Mouse (Mus musculus) erythroblast, embryonic 14.5 days (primary cell): ENCODE measurements around the gene A930009A15Rik. TPM values are rescaled to one million over a fixed set of nuclear protein-coding genes. Genes with fewer than 3 reads are reported as not detected.

Experiments
- H3K27me3 ChIP-seq: 2 replicates; pipeline ENCODE4 v1.6.1; 2012; ENCODE audit warnings: inconsistent platforms; ENCODE audit not compliant: control insufficient read depth
- H3K36me3 ChIP-seq: 2 replicates; pipeline ENCODE4 v1.6.1; 2012; ENCODE audit warnings: mild to moderate bottlenecking, inconsistent platforms; ENCODE audit not compliant: control insufficient read depth
- H3K4me1 ChIP-seq: 2 replicates; pipeline ENCODE4 v1.6.1; 2012; ENCODE audit warnings: inconsistent platforms; ENCODE audit not compliant: control insufficient read depth
- H3K4me3 ChIP-seq: replicated peaks from 2 replicates; pipeline ENCODE3; 2012; ENCODE audit warnings: moderate library complexity, mild to moderate bottlenecking, inconsistent platforms
- H3K9me3 ChIP-seq: 2 replicates; pipeline ENCODE4 v1.6.1; 2012; ENCODE audit warnings: low read length, inconsistent platforms, mixed read lengths; ENCODE audit not compliant: control insufficient read depth
- GATA1 ChIP-seq: IDR thresholded peaks from 2 replicates; pipeline ENCODE4 v1.6.1; 2012; ENCODE audit warnings: low read length, inconsistent platforms, mixed read lengths
- TAL1 ChIP-seq: IDR thresholded peaks from 3 replicates; pipeline ENCODE4 v1.6.1; 2012; ENCODE audit warnings: low read length, inconsistent platforms, mixed read lengths
- polyA plus RNA-seq: library from polyadenylated mRNA; stranded (reverse); fragments of >175 nt; gene quantifications from 2 replicates; pipeline ENCODE4 v1.2.3, GENCODE M21; 2012

A930009A15Rik gene
- polyA plus RNA-seq, 1 experiment, result not detected

- Histone ChIP-seq H3K9me3 (no peaks in the 10 kb centered on the region), H3K4me1 (no peaks in the 10 kb centered on the region; the same call in 1 of the 2 replicates), H3K36me3 (no peaks in the 10 kb centered on the region), H3K27me3 (peaks cover 51% of the 10 kb centered on the region), H3K4me3 (peak within 1 kb of the TSS; percentile 46)
- no peak for TF ChIP-seq GATA1
- no peak for TF ChIP-seq TAL1
Measured at GRCm38 (mm10) chr10:115587301-115587969, 17.6 kb downstream of the A930009A15Rik start, which contains the start of gene Lgr5. TSS of gene Lgr5 (minus strand) at chr10:115587780.

GRCm38 (mm10) chr10:115587979-115588378 is 18.2 kb downstream of the A930009A15Rik start:
- H3K4me3 ChIP-seq, result no peak overlapping the region
- H3K4me1 ChIP-seq, result no peaks in the 10 kb centered on the region; the same call in 1 of the 2 replicates
- TF ChIP-seq GATA1 (no peak), TAL1 (no peak)
- H3K36me3 ChIP-seq, result no peaks in the 10 kb centered on the region
- H3K27me3 ChIP-seq, result peaks cover 51% of the 10 kb centered on the region
- H3K9me3 ChIP-seq, result no peaks in the 10 kb centered on the region

- Histone ChIP-seq H3K4me3 (no peak overlapping the region), H3K36me3 (no peaks in the 10 kb centered on the region), H3K9me3 (peaks cover 2% of the 10 kb centered on the region; the same call in 1 of the 2 replicates), H3K27me3 (peaks cover 5% of the 10 kb centered on the region), H3K4me1 (no peaks in the 10 kb centered on the region)
- TF ChIP-seq GATA1, result no peak
- no peak for TF ChIP-seq TAL1
Measured at GRCm38 (mm10) chr10:115593221-115593620, 23.4 kb downstream of the A930009A15Rik start.

- Histone ChIP-seq H3K4me3 (no peak overlapping the region), H3K4me1 (no peaks in the 10 kb centered on the region), H3K27me3 (peaks cover 4% of the 10 kb centered on the region; the same call in 1 of the 2 replicates), H3K9me3 (peaks cover 2% of the 10 kb centered on the region; the same call in 1 of the 2 replicates), H3K36me3 (no peaks in the 10 kb centered on the region)
- TF ChIP-seq TAL1 (no peak), GATA1 (no peak)
Measured at GRCm38 (mm10) chr10:115593651-115594050, 23.9 kb downstream of the A930009A15Rik start.

DNA sequence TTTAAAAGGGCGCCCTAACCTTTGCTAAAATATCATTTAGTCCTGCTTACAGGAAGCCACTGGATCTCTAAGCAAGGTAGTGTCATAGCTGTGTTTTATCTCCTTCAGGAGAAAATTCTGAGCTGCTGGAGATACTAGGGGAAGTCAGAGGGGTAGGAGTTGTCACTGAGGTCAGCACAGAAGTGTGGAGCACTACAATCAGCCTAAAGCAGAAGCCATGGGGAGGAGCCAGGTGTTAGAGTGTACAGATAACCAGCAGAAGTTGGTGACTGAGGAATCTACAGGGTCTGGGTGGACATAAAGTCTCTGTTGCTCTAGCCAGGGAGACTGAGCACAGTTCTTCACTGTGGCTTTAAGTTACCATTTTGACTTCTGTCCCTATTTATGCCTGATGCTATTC is 26.0 kb downstream of the A930009A15Rik start:
- no peaks in the 10 kb centered on the region for H3K4me1 ChIP-seq
- peaks cover 8% of the 10 kb centered on the region for H3K9me3 ChIP-seq
- no peak overlapping the region for H3K4me3 ChIP-seq
- no peaks in the 10 kb centered on the region for H3K36me3 ChIP-seq
- no peak for TF ChIP-seq TAL1
- TF ChIP-seq GATA1, result no peak
- H3K27me3 ChIP-seq, result no peaks in the 10 kb centered on the region

DNA sequence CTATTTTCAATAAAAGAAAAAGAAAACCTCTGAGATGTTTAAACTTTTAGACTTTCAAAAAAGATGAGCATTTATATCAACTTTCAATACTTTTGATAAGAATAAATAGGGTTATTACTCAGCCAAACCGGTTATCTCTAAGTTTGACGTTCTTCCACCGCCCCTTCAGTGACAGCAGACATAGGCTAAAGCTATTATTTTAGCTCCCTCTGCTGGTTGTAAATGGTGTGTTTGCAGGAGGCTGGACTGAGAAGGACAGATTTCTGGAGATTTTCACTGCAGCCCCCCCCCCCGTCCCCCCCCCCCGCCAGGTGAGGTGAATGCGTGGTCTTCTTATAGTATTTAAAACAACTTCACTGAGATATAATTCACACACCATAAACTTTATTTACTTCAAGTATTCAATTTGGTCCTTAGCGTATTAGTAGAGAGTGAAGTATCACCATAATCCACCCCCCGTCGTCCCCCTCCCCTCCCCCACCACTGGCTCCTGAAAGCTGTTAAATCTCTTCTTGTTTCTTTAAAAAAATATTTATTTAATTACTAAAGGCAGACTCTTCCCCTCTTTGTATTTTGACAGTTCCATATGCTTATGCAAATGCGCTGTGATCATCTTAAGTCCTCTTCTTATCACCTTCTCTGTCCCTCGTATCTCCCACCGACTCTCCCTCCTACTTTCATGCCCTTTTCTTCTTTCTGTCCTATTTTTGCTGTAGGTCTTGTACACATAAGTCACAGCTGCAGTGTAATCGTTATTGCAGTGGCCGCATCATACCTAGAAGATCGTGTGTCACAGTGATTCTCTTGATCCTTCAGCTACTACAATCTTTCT is 47.9 kb downstream of the A930009A15Rik start:
- TF ChIP-seq GATA1 (no peak), TAL1 (no peak)
- no peak overlapping the region for H3K4me3 ChIP-seq
- no peaks in the 10 kb centered on the region for H3K36me3 ChIP-seq
- no peaks in the 10 kb centered on the region for H3K9me3 ChIP-seq
- no peaks in the 10 kb centered on the region for H3K4me1 ChIP-seq
- no peaks in the 10 kb centered on the region for H3K27me3 ChIP-seq

DNA sequence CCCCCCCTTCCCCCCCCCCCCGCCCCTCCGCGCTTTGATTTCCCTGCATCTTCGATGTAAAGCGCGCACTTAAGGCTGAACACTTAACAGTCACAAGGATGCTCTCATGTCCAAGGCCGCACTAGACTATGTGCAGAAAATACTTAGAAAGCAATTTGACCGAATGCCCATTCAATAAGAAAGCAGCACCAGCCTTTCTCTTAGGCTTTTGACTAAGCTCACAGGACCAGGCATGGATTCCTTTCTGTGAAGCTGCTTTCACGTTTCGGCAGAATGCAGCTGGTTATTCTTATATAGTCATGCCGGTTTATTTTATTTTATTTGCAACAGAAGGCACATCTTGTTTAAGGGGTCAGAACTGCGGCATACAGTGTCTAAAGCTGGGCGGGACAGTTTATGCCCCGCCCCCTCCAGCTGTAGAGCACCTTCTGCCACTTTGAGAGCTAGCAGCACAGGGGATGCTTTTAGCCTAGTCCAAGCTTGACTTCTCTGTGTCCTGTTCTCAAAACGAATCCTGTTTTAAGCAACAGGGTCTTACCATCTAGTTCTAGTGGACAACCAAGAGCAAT is 48.6 kb downstream of the A930009A15Rik start:
- no peak for TF ChIP-seq TAL1
- no peaks in the 10 kb centered on the region for H3K4me1 ChIP-seq
- H3K4me3 ChIP-seq, result no peak overlapping the region
- no peaks in the 10 kb centered on the region for H3K9me3 ChIP-seq
- H3K27me3 ChIP-seq, result no peaks in the 10 kb centered on the region
- no peaks in the 10 kb centered on the region for H3K36me3 ChIP-seq

- H3K4me3 ChIP-seq, result no peak overlapping the region
- H3K36me3 ChIP-seq, result no peaks in the 10 kb centered on the region
- no peaks in the 10 kb centered on the region for H3K27me3 ChIP-seq
- H3K4me1 ChIP-seq, result no peaks in the 10 kb centered on the region
- no peak for TF ChIP-seq GATA1
- no peak for TF ChIP-seq TAL1
- no peaks in the 10 kb centered on the region for H3K9me3 ChIP-seq
Measured at GRCm38 (mm10) chr10:115623481-115623880, 53.7 kb downstream of the A930009A15Rik start.
